Mouse (Mus musculus) embryonic stem cell, embryonic (primary cell): ENCODE data around the gene Lrrc66.

ENCODE experiments used
- CTCF ChIA-PET, 4 experiments: fragments of 300-600 bp in 2 of 4; fragments of 350-600 bp in 2 of 4; sonication (Branson Sonifier 250); formaldehyde crosslinking; loops; one replicate each; lab custom pipeline; 2022; ENCODE audit warnings: inconsistent platforms in 2 of 4; lab: Charles Lee
- POLR2A ChIA-PET, 4 experiments: fragments of 300-600 bp in 2 of 4; fragments of 350-600 bp in 2 of 4; sonication (Branson Sonifier 250); formaldehyde crosslinking; loops; one replicate each; lab custom pipeline; 2022; ENCODE audit warnings: antibody characterized with exemption in 4 of 4, inconsistent platforms in 1 of 4; lab: Charles Lee

Lrrc66 gene

GRCm38 (mm10) chr5:73578131-73578530 lies 54.2 kb downstream of the Lrrc66 start:
- POLR2A ChIA-PET = interaction anchor here in 2 of 4 experiments (0.5 to 0.8 kb wide), 2 partner anchors 17 to 37 kb away, joined by 3 read pairs; no protein-coding TSS in a partner anchor

GRCm38 (mm10) chr5:73576708-73577107 lies 55.6 kb downstream of the Lrrc66 start:
- ChIA-PET POLR2A (interaction anchor here in 1 of 4 experiments (0.6 to 1.4 kb wide), 2 partner anchors 15 to 226 kb away, joined by 3 to 5 read pairs; no protein-coding TSS in a partner anchor), CTCF (no interaction called here)

More at GRCm38 (mm10) chr5:73578131-73578530, 54.2 kb downstream of the Lrrc66 start:
- CTCF ChIA-PET = interaction anchor here in 1 of 4 experiments (0.6 kb wide), 1 partner anchor 49 kb away, joined by 4 read pairs; no protein-coding TSS in a partner anchor

- ChIA-PET CTCF (no interaction called here), POLR2A (no interaction called here)
These were observed 57.7 kb downstream of the Lrrc66 start for GRCm38 (mm10) chr5:73574616-73575015.

- POLR2A ChIA-PET = no interaction called here
- CTCF ChIA-PET = no interaction called here
These were observed 58.5 kb downstream of the Lrrc66 start for GRCm38 (mm10) chr5:73573789-73574188.

GRCm38 (mm10) chr5:73572846-73573245 lies 59.5 kb downstream of the Lrrc66 start:
- CTCF ChIA-PET = interaction anchor here in 1 of 4 experiments (0.6 kb wide), 1 partner anchor 21 kb away, joined by 6 read pairs; no protein-coding TSS in a partner anchor
- POLR2A ChIA-PET = interaction anchor here in 1 of 4 experiments (0.6 kb wide), 1 partner anchor 945 kb away, joined by 4 read pairs; no protein-coding TSS in a partner anchor

- ChIA-PET CTCF (no interaction called here), POLR2A (no interaction called here)
These were observed 60.8 kb downstream of the Lrrc66 start for GRCm38 (mm10) chr5:73571395-73572156.

GRCm38 (mm10) chr5:73569181-73569580 lies 63.1 kb downstream of the Lrrc66 start:
- ChIA-PET CTCF (no interaction called here), POLR2A (interaction anchor here in 2 of 4 experiments (1.1 to 1.3 kb wide), 2 partner anchors 25 to 236 kb away, joined by 3 to 4 read pairs; no protein-coding TSS in a partner anchor)

GRCm38 (mm10) chr5:73566892-73567291 lies 65.4 kb downstream of the Lrrc66 start:
- ChIA-PET CTCF (no interaction called here), POLR2A (interaction anchor here in 1 of 4 experiments (1.4 to 1.5 kb wide), 2 partner anchors 8 to 15 kb away, joined by 3 to 4 read pairs; no protein-coding TSS in a partner anchor)

GRCm38 (mm10) chr5:73566119-73566518 lies 66.2 kb downstream of the Lrrc66 start:
- POLR2A ChIA-PET = no interaction called here

GRCm38 (mm10) chr5:73564038-73564437 lies 68.3 kb downstream of the Lrrc66 start:
- ChIA-PET POLR2A (interaction anchor here in 1 of 4 experiments (0.7 to 1.3 kb wide), 2 partner anchors 12 to 40 kb away, joined by 3 to 4 read pairs; no protein-coding TSS in a partner anchor), CTCF (interaction anchor here in 1 of 4 experiments (0.6 kb wide), 1 partner anchor 69 kb away, joined by 3 read pairs; no protein-coding TSS in a partner anchor)

More at GRCm38 (mm10) chr5:73566119-73566518, 66.2 kb downstream of the Lrrc66 start:
- CTCF ChIA-PET = no interaction called here

- CTCF ChIA-PET = no interaction called here
- POLR2A ChIA-PET = interaction anchor here in 1 of 4 experiments (0.9 kb wide), 1 partner anchor 9 kb away, joined by 4 read pairs; no protein-coding TSS in a partner anchor
These were observed 73.6 kb downstream of the Lrrc66 start for GRCm38 (mm10) chr5:73558756-73559155.

- CTCF ChIA-PET = no interaction called here
- POLR2A ChIA-PET = interaction anchor here in 1 of 4 experiments (0.7 kb wide), 1 partner anchor 157 kb away, joined by 3 read pairs; no protein-coding TSS in a partner anchor
These were observed 75.4 kb downstream of the Lrrc66 start for GRCm38 (mm10) chr5:73556733-73557425.
